Mouse (Mus musculus) spleen, adult 2 months (tissue): ENCODE measurements around the gene Cwc27.

ENCODE experiments used
- CTCF ChIP-seq: fragments of 200-500 bp; IDR thresholded peaks from 2 replicates; pipeline ENCODE4 v1.5.1; 2011; ENCODE audit warnings: mild to moderate bottlenecking, inconsistent platforms; ENCODE audit not compliant: insufficient read depth, insufficient read length, insufficient replicate concordance; ENCODE audit errors: extremely low read depth
- POLR2A ChIP-seq: fragments of 200-500 bp; IDR thresholded peaks from 2 replicates; pipeline ENCODE4 v1.6.1; 2011; ENCODE audit warnings: low read depth, low read length, inconsistent platforms

- TF ChIP-seq CTCF (no peak), POLR2A (no peak)
These were observed 69.9 kb downstream of the Cwc27 start for GRCm38 (mm10) chr13:104747032-104747431.
